ENCODE assay signal across 8 mouse cellular contexts in genomic region chr7:34390834-34391155, GRCm38 (mm10). TPM values are rescaled to one million over a fixed set of nuclear protein-coding genes. Genes with fewer than 3 reads are reported as not detected.
A peak's percentile ranks its signal among the peaks of the same experiment; 100 is the strongest.
DNase-seq lines count a peak whose midpoint lies in the region; ATAC-seq lines count a peak whose summit lies in the region.

No protein-coding gene starts in this region.

- DNase-seq in cerebellum, postnatal 10 days: peak; percentile 69 to 74
- peak; percentile 88 for DNase-seq in A20 (ENCODE audit: low read depth, low spot score)
- DNase-seq in lung, postnatal 25 days (ENCODE audit: low spot score): peak; percentile 35
- DNase-seq in c-Kit-positive CD71-positive TER-119-positive erythroid progenitor cells, embryonic 14.5 days (ENCODE audit: low spot score): no peak
- no peak for DNase-seq in ovary, adult 18-20 months (ENCODE audit: low spot score)

- ATAC-seq in cerebellum, adult (ENCODE audit: insufficient number of reproducible peaks, low FRiP score, low TSS enrichment): no peak
- no peak for ATAC-seq in forebrain, embryonic 15.5 days (replicated peaks)
- no peak for ATAC-seq in hindbrain, embryonic 12.5 days (ENCODE audit: low FRiP score)

- WGBS in forebrain, embryonic 15.5 days: 78% methylated on average over 7 of the region's 7 CpGs
- WGBS in hindbrain, embryonic 12.5 days: 66% methylated on average over 7 of the region's 7 CpGs

- H3K4me3 ChIP-seq in forebrain, embryonic 15.5 days: peak overlapping the region; percentile 86; the same call in 1 of the 2 replicates
- H3K4me3 ChIP-seq in hindbrain, embryonic 12.5 days: no peak overlapping the region; the same call in 1 of the 2 replicates

- peak overlapping the region; percentile 63 for H3K4me2 ChIP-seq in forebrain, embryonic 15.5 days (replicated peaks)
- peak overlapping the region; percentile 94 for H3K4me2 ChIP-seq in hindbrain, embryonic 12.5 days (replicated peaks)

- H3K36me3 ChIP-seq in forebrain, embryonic 15.5 days: no peaks in the 10 kb centered on the region
- no peaks in the 10 kb centered on the region for H3K36me3 ChIP-seq in hindbrain, embryonic 12.5 days

- H3K27ac ChIP-seq in forebrain, embryonic 15.5 days (replicated peaks): no peak overlapping the region
- H3K27ac ChIP-seq in hindbrain, embryonic 12.5 days: no peak overlapping the region

- H3K4me1 ChIP-seq in forebrain, embryonic 15.5 days: peaks cover 39% of the 10 kb centered on the region
- peaks cover 32% of the 10 kb centered on the region for H3K4me1 ChIP-seq in hindbrain, embryonic 12.5 days

- H3K9me3 ChIP-seq in forebrain, embryonic 15.5 days: no peaks in the 10 kb centered on the region
- no peaks in the 10 kb centered on the region for H3K9me3 ChIP-seq in hindbrain, embryonic 12.5 days (replicated peaks)

- no peak overlapping the region; the same call in 1 of the 2 replicates for H3K9ac ChIP-seq in forebrain, embryonic 15.5 days (replicated peaks)
- H3K9ac ChIP-seq in hindbrain, embryonic 12.5 days: no peak overlapping the region; the same call in 1 of the 2 replicates

- H3K27me3 ChIP-seq in forebrain, embryonic 15.5 days: no peaks in the 10 kb centered on the region
- no peaks in the 10 kb centered on the region for H3K27me3 ChIP-seq in hindbrain, embryonic 12.5 days

RNA-seq across cellular contexts. Expression of gene Lsm14a, which starts 2.3 kb away (rescaled TPM):
- polyA plus RNA-seq in forebrain, embryonic 15.5 days (2015; fragmentation: Nextera tagmentation; extraction: Ambion mirVana): 76.7 and 77.7 TPM in 2 replicates
- polyA plus RNA-seq in hindbrain, embryonic 12.5 days (2016; fragmentation: Nextera tagmentation; extraction: Ambion mirVana): 91.6 and 94.8 TPM in 2 replicates

Comparison
In these comparisons a context has a peak if more than half of its experiments do, and no peak if none do; other contexts are left out.
1. DNase-seq: peak in cerebellum, postnatal 10 days (2 of 2), A20 (single experiment) and lung, postnatal 25 days (single experiment); none in c-Kit-positive CD71-positive TER-119-positive erythroid progenitor cells, embryonic 14.5 days (single experiment) and ovary, adult 18-20 months (single experiment).